Mouse (Mus musculus) cerebellum, adult 18-20 months (tissue): ENCODE measurements around the gene Hfe2.
"Not testable (repeated sequence)": the region's sequence is repeated elsewhere in the genome, so short reads cannot be mapped to it uniquely, and the experiment has no call there.

Source experiments
- DNase-seq, 2 experiments: peaks; one replicate each; pipeline ENCODE4 v3.0.0; 2021

Gene Hfe2

DNA sequence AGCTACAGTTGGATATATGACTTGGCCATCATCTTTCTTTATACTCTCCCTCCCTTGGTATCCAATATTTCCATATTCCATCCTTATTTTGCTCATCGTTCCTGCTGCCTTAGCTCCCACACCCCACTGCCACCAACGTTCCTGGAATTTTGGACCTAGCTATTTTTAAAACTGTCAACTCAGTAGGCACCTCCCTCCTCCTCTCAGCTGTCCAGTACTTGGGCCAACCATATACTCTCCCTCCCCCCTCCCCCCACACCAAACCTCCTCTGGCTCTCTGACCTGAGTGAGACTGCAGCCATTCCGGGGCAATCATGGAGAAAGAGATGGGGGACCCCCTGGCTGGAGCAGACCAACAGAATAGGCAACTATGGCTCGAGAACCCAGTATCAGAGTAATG, at the start of gene Hfe2:
TSS of gene Hfe2 (plus strand) at position 259 of the 400 bp plus-strand sequence.
- DNase-seq: no peak

DNA sequence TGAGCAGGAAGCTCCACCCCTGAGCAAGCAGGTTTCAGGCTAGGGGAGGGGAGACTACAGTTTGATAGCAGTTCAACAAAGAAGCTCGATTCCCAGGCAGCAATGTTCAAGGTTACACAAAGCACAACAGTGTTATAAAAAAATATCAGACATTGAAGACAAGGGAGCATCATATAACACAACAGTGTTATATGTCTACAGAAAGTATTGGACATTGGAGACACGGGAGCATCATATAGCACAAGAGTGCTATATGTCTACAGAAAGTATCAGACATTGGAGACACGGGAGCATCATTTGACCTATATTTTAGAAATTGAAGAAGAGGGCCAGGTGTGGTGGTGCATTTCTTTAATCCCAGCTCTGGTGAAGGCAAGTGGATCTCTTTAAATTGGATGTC, 47.9 kb upstream of the Hfe2 start:
- DNase-seq: no peak

- no peak for DNase-seq
Observed at GRCm38 (mm10) chr3:96477558-96477957, 47.4 kb upstream of the Hfe2 start.

DNA sequence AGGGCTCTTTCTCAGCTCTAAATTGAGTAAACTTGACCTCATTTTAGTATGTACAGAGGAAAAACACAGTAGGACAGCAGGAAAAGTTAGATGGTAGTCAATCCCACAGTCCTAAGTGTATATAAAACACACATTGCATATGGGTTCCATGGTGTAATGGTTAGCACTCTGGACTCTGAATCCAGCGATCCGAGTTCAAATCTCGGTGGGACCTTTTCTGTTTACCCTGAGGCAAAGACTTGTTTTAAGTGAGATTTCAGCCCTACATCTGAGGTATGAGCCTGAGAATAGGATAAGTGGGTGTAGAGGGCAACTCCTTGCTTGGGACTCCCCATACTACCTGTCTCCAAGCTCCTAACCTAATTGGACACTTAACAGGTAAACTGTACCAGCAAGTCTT, 45.7 kb upstream of the Hfe2 start:
- DNase-seq: peak in 1 of 2 experiments; percentile 22

- DNase-seq: no peak
Observed at GRCm38 (mm10) chr3:96480684-96481270, 44.2 kb upstream of the Hfe2 start.

DNA sequence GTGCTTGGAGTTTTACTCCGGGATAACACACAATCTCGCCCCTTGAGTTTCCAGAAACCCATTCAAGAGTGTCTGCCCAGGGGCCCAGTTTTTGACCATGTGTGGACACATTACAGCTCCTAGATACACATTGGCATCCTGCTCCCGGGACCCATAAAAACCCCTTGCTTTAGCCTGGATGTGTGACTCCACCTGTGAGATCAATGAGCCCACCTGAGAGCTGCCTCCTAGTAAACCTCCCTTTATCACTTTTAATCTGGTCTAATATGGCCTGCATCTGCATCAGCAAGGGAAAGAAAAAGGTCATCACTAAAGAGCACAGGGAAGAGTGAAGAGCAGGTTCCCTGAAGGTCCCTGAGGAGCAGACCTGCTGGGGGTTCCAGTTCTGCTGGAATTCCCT, 43.1 kb upstream of the Hfe2 start:
- DNase-seq: no peak

DNA sequence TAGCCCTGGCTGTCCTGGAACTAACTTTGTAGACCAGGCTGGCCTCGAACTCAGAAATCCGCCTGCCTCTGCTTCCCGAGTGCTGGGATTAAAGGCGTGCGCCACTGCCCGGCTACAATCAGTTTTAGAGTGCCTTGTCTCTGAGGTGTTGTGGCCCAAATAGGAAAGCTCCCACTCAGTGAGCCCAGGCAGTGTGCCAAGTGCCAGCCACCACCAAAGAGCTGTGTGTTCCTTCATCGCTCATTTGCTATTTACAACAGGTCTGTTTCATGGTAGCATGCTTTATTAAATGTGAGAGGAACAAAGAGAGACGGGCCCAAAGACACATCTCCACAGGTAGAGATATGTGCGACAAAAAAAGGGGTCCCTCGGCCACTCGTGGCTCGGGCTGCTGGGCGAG, 42.5 kb upstream of the Hfe2 start:
- no peak for DNase-seq

DNA sequence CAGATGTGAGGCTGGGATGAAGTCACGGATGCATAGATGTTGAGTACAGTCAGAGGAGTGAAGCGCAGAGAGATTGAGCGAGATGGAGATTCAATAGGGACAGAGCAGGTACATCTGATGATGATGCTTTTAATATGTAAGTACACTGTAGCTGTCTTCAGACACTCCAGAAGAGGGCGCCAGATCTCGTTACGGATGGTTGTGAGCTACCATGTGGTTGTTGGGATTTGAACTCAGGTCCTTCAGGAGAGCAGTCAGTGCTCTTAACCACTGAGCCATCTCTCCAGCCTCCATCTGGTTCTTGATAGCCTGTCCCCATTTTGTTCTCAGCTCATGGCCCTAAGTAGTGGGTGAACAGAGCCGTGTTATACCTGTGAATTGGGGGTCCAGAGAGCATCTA, 41.9 kb upstream of the Hfe2 start:
- not testable (repeated sequence) for DNase-seq

- DNase-seq: no peak
Observed at GRCm38 (mm10) chr3:96483946-96484345, 41.0 kb upstream of the Hfe2 start.

DNA sequence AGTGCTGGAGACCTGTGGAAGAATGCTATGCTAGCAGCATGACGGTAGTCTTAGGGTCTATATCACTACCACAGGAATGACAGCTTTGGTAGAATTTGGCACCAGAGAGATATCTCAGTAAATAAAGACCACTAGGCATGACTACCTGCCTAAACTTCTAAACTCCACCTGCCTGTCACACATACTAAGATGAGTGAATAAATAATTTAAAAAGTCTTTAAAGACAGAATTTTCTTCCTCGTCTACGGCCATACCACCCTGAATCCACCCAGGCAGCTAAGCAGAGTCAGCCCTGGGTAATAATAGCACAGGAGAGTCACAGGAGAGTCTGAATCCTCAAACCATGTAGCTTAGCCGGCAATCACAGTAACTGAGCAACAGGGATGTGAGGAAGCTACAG, 40.1 kb upstream of the Hfe2 start:
- DNase-seq: no peak

GRCm38 (mm10) chr3:96485361-96485760, 39.6 kb upstream of the Hfe2 start:
- DNase-seq: no peak

- DNase-seq: not testable (repeated sequence)
Observed at GRCm38 (mm10) chr3:96486064-96486827, 38.7 kb upstream of the Hfe2 start.

- DNase-seq: not testable (repeated sequence)
Observed at GRCm38 (mm10) chr3:96486828-96487559, 38.0 kb upstream of the Hfe2 start.

DNA sequence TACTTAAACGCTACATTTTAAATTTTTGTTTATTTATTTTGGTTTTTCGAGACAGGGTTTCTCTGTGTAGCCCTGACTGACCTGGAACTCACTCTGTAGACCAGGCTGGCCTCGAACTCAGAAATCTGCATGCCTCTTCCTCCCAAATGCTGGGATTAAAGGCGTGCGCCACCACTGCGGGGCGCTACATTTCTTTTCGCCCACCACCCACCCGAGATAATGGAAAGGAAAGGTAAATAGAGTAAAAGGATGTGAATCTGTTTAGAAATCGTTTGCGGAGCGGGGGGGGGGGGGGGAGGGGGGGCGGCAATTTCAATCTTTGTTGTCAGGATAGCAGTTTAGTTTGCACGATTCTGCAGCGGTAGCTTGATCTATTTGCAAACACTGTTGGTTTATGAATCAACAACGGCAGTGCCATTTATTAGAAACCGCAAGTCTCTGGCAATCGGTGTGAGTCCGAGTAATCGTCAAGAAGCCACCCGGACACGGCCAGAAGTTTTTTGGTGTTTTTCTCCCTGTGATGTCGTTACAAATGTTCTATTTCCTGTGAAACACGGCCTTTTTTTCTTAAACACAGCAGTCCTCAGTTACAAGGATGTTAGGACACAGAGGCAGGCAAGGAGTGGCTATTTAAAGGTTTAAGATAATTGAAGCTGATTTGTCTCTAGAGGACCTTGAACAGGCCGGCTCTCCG, 37.2 kb upstream of the Hfe2 start:
- peak; percentile 38 to 60 for DNase-seq

DNA sequence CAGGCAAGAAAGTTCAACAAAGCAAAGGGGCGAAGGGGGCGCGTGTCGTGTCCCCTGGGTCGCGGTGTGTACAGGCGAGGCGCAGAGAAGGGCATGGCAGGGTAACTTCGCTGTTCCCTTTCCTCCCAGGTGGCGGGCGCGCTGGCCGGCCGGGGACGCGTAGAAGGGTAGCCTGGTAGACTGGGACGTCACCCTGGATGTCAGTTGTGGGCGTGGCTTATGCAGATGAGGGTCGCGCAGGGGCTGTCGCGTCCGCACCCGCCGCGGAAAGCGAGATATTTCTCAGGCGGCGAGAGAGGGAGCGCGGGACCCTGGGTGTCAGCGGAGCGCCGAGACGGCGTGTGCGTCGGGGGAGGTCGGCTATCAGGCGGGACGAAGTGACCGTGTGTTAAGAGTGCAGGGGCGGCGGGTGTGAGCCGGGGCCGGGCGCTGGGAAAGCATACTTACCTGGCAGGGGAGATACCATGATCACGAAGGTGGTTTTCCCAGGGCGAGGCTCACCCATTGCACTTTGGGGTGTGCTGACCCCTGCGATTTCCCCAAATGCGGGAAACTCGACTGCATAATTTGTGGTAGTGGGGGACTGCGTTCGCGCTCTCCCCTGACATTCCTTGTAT, 36.6 kb upstream of the Hfe2 start:
- DNase-seq: not testable (repeated sequence)

GRCm38 (mm10) chr3:96488907-96489629, 35.9 kb upstream of the Hfe2 start:
- DNase-seq: peak in 1 of 2 experiments; percentile 48

DNA sequence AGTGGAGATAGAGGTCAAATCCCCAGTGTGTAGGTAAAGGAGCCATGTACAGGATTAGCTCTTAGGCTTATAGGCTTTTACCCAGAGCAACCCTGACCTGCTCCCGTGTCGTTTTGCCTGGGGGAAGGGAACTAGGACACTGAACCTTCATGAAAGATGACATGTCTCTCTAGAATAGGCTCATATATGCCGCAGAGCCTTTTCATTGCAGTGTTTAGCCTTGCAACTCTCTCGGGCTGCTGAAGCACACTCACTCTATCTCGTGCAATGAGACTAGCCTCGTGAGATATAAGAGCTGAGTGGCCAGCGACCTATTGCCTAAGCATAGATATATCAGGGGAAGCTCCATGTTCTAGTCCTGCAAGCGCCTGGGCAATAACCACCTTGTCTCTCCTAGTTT, 35.3 kb upstream of the Hfe2 start:
- DNase-seq: peak in 1 of 2 experiments; percentile 26

GRCm38 (mm10) chr3:96494456-96494855, 30.5 kb upstream of the Hfe2 start:
- DNase-seq: not testable (repeated sequence)

DNA sequence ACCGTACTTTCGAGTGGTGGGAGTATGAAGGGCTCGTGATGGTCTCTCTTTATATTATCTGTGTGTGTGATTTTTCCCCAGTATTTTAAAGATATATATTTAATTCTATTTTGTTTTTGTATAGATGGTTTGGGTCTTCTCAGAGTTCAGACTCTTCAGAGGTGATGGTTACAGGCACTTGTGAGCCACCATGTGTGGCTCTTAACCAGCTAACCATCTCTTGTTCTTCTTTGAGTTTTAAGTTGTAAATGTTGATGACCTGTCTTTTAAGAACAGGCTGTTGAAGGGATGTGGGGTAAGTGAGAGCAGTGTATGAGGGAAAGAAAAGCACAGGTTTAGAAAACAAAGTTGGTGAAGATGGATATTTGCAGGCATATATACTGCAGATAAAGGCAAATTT, 30.1 kb upstream of the Hfe2 start:
- DNase-seq: no peak

DNA sequence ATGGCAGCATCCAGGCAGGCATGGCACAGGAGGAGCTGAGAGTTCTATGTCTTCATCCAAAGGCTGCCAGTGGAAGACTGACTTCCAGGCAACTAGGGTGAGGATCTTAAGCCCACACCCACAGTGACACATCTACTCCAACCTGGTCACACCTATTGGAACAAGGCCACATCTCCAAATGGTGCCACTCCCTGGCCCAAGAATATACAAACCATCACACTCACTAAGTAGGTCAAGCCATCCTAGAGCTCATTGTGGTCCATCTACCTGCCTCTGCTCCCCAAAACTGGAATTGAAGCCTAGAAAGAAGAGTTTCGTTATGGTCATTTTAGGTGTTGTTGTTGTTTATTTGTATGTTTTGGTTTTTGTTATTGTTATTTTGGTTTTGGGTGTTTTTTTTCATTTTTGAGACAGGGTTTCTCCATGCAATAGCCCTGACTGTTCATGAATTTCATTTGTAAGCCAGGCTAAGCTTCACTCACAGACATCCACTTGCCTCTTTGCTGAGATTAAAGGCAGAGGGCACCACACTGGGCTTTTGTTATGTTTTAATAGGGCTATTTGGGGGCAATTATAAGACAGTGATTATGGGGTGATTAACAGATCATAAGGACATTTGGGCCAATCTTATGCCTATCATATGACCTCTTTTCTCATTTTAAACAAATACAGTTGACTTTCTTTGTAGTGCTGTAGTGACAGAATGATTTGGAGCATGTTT, 29.3 kb upstream of the Hfe2 start:
- no peak for DNase-seq

DNA sequence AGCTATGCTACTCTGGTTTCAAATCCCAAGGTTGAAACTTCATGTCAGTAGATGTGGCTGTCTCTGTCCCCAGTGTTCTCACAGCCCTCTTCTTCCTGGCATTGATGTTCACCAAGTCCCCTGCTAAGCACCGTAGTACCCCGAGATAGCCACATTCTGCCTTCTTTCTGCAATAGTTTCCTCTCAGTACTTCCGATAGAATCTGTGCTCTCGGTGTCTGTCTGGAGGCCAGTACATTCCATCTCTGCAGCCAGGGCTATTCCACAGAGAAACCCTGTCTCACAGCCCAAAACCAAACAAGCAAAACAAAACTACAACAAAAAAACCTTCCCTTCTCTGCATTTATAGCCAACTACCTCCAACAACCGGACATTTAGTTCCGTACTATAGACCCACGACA, 28.8 kb upstream of the Hfe2 start:
- DNase-seq: no peak
